Mouse (Mus musculus) embryonic fibroblast, embryonic 13.5 days (primary cell): ENCODE measurements around the gene Colq.

Source experiments
- CTCF ChIP-seq: IDR thresholded peaks from 2 replicates; pipeline ENCODE4 v1.5.1; 2011; ENCODE audit warnings: mild to moderate bottlenecking, control low read depth, low read length, moderate library complexity, borderline replicate concordance; ENCODE audit not compliant: insufficient read depth
- POLR2A ChIP-seq: IDR thresholded peaks from 2 replicates; pipeline ENCODE4 v1.6.1; 2011; ENCODE audit warnings: low read depth, mild to moderate bottlenecking, control low read depth, low read length, moderate library complexity

- TF ChIP-seq CTCF (no peak), POLR2A (no peak)
Observed at GRCm38 (mm10) chr14:31555963-31556434, 35.1 kb downstream of the Colq start.
